Mouse (Mus musculus): Measurements from ENCODE around the gene Npas1.

Gene Npas1

GRCm38 (mm10) chr7:16477628-16478027, at the start of gene Npas1:
Gene Npas1 (minus strand): TSS chr7:16477728.
- DNase-seq = no peak

- no peak for DNase-seq
Observed at GRCm38 (mm10) chr7:16525995-16526394, 48.5 kb upstream of the Npas1 start.

GRCm38 (mm10) chr7:16525448-16525847, 47.9 kb upstream of the Npas1 start:
- no peak for DNase-seq

GRCm38 (mm10) chr7:16524308-16524707, 46.8 kb upstream of the Npas1 start:
- no peak for DNase-seq

- DNase-seq = no peak
Observed at GRCm38 (mm10) chr7:16519310-16519709, 41.8 kb upstream of the Npas1 start.

GRCm38 (mm10) chr7:16517198-16517597, 39.7 kb upstream of the Npas1 start:
- DNase-seq = no peak

GRCm38 (mm10) chr7:16507284-16507683, 29.8 kb upstream of the Npas1 start:
- DNase-seq = peak; percentile 50

- DNase-seq = no peak
Observed at GRCm38 (mm10) chr7:16505226-16505593, 27.7 kb upstream of the Npas1 start.

- no peak for DNase-seq
Observed at GRCm38 (mm10) chr7:16504573-16505225, 27.2 kb upstream of the Npas1 start.

- no peak for DNase-seq
Observed at GRCm38 (mm10) chr7:16501571-16501970, 24.0 kb upstream of the Npas1 start.

GRCm38 (mm10) chr7:16499671-16500104, 22.2 kb upstream of the Npas1 start:
- DNase-seq = peak; percentile 23

- no peak for DNase-seq
Observed at GRCm38 (mm10) chr7:16496260-16496659, 18.7 kb upstream of the Npas1 start.

- DNase-seq = peak; percentile 50
Observed at GRCm38 (mm10) chr7:16493361-16493760, 15.8 kb upstream of the Npas1 start.

GRCm38 (mm10) chr7:16492211-16492610, 14.7 kb upstream of the Npas1 start:
- peak; percentile 27 for DNase-seq

GRCm38 (mm10) chr7:16491759-16492158, 14.2 kb upstream of the Npas1 start:
- DNase-seq = peak; percentile 60

GRCm38 (mm10) chr7:16489948-16490347, 12.4 kb upstream of the Npas1 start:
- DNase-seq = peak; percentile 36

- DNase-seq = no peak
Observed at GRCm38 (mm10) chr7:16488816-16489215, 11.3 kb upstream of the Npas1 start.

GRCm38 (mm10) chr7:16476600-16476989, 933 bp downstream of the Npas1 start:
- no peak for DNase-seq

- no peak for DNase-seq
Observed at GRCm38 (mm10) chr7:16475764-16476599, 1.5 kb downstream of the Npas1 start.

- no peak for DNase-seq
Observed at GRCm38 (mm10) chr7:16475321-16475720, 2.2 kb downstream of the Npas1 start.

GRCm38 (mm10) chr7:16474445-16474844, 3.1 kb downstream of the Npas1 start:
- no peak for DNase-seq

GRCm38 (mm10) chr7:16473847-16474246, 3.7 kb downstream of the Npas1 start:
- no peak for DNase-seq

GRCm38 (mm10) chr7:16472116-16472709, 5.3 kb downstream of the Npas1 start:
- no peak for DNase-seq

GRCm38 (mm10) chr7:16471549-16471948, 6.0 kb downstream of the Npas1 start:
- no peak for DNase-seq

Data from right cerebral cortex, postnatal 14 days (tissue).